Mouse (Mus musculus) thymus, adult 2 months (tissue): Measurements from ENCODE around the gene Slc10a7.
"Not testable (repeated sequence)": the region's sequence is repeated elsewhere in the genome, so short reads cannot be mapped to it uniquely, and the experiment has no call there.

Source experiments
- CTCF ChIP-seq: fragments of 200-500 bp; IDR thresholded peaks from 2 replicates; pipeline ENCODE4 v1.5.1; 2012; ENCODE audit warnings: mild to moderate bottlenecking, control low read depth, low read length, moderate library complexity, borderline replicate concordance; ENCODE audit not compliant: control insufficient read depth, poor library complexity, insufficient read depth; ENCODE audit errors: extremely low read depth
- POLR2A ChIP-seq: fragments of 200-500 bp; IDR thresholded peaks from 2 replicates; pipeline ENCODE4 v1.6.1; 2012; ENCODE audit warnings: mild to moderate bottlenecking, low read length, control low read depth, moderate library complexity; ENCODE audit not compliant: control insufficient read depth, poor library complexity, insufficient read depth; ENCODE audit errors: extremely low read depth

DNA sequence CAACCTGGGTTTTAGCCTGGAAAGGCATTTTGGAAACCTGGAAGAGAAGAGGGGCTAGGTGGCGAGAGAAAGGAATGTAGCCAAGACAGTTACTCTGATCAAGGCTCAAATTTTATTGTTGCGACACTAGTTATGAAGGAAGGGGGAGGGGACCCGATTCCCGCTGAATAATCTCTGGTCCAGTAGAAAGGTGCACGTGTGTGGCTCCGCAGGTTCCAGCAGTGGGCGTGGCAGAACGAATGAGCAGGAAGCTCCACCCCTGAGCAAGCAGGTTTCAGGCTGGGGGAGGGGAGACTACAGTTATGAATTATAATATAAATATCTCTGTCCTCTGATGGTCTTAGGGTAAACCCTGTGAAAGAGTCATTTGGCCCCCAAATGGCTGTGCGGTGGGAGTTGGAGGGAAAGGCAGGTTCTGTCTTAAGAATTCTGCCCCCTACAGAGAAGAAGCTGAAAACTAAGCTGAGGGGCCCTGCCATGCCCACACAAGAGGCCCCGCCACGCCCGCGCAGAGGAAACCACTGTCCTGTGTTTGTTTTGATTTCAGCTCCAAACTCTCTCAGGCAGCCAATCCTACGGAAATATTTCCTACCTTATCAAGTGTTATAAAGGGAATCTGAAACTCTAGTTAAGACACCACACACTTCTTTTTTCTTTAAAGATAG, 36.1 kb downstream of the Slc10a7 start:
- TF ChIP-seq POLR2A, CTCF: not testable (repeated sequence)
